Mouse (Mus musculus) midbrain, postnatal 0 days (tissue): ENCODE results near the gene Cga. TPM values are rescaled to one million over a fixed set of nuclear protein-coding genes. Genes with fewer than 3 reads are reported as not detected.

Experiments used
- ATAC-seq: fragments of 200-750 bp; cut with Nextera tagmentation; 2 replicates; pipeline ENCODE4 v1.8.0; 2017; ENCODE audit warnings: moderate number of reproducible peaks, mild to moderate bottlenecking, moderate TSS enrichment, moderate library complexity; ENCODE audit not compliant: low FRiP score
- DNase-seq: peaks from one replicate; pipeline ENCODE4 v3.0.0-alpha.2; 2015; ENCODE audit warnings: low spot score
- H3K27ac ChIP-seq: fragments of 300-500 bp; sonication (generic); 2 replicates; pipeline ENCODE4 v1.5.1; 2014; ENCODE audit warnings: low read depth, mild to moderate bottlenecking, low read length, mixed read lengths
- H3K27me3 ChIP-seq: fragments of 300-500 bp; sonication (generic); 2 replicates; pipeline ENCODE4 v1.6.1; 2014; ENCODE audit warnings: low read length, control low read depth, mixed read lengths; ENCODE audit not compliant: insufficient read depth
- H3K36me3 ChIP-seq: fragments of 300-500 bp; sonication (generic); 2 replicates; pipeline ENCODE4 v1.6.1; 2014; ENCODE audit warnings: low read length, control low read depth, mixed read lengths; ENCODE audit not compliant: insufficient read depth
- H3K4me1 ChIP-seq: fragments of 300-500 bp; sonication (generic); 2 replicates; pipeline ENCODE4 v1.6.1; 2014; ENCODE audit warnings: mild to moderate bottlenecking, control low read depth, antibody characterized with exemption, low read length, mixed read lengths; ENCODE audit not compliant: insufficient read depth
- H3K4me2 ChIP-seq: fragments of 300-500 bp; sonication (generic); 2 replicates; pipeline ENCODE4 v1.6.1; 2014; ENCODE audit warnings: low read depth, mild to moderate bottlenecking, low read length, mixed read lengths; ENCODE audit not compliant: poor library complexity, severe bottlenecking
- H3K4me3 ChIP-seq: fragments of 300-500 bp; sonication (generic); 2 replicates; pipeline ENCODE4 v1.5.1; 2014; ENCODE audit warnings: low read depth, mild to moderate bottlenecking, low read length, moderate library complexity
- H3K9ac ChIP-seq: fragments of 300-500 bp; sonication (generic); replicated peaks from 2 replicates; pipeline ENCODE4 v1.6.1; 2014; ENCODE audit warnings: mild to moderate bottlenecking, low read length, moderate library complexity, mixed read lengths; ENCODE audit not compliant: poor library complexity, severe bottlenecking
- H3K9me3 ChIP-seq: fragments of 300-500 bp; sonication (generic); 2 replicates; pipeline ENCODE4 v1.6.1; 2016; ENCODE audit warnings: low read length, control low read depth
- CTCF ChIP-seq: IDR thresholded peaks from 2 replicates; pipeline ENCODE4 v1.5.1; 2016; ENCODE audit warnings: antibody characterized with exemption, mild to moderate bottlenecking
- WGBS: fragments of 180-500 bp; shearing (Covaris S2); extraction: QIAGEN DNeasy Blood & Tissue Kit; methylation state at CpG from one replicate; pipeline ENCODE4 v1.1.7; 2014; 5-methylcytosine and 5-hydroxymethylcytosine counted together
- polyA plus RNA-seq: library from polyadenylated mRNA; unstranded; fragments of >200 nt; fragmentation: Nextera tagmentation; extraction: Ambion mirVana; gene quantifications from 2 replicates; pipeline ENCODE4 v1.2.1, GENCODE M21; 2015
- total RNA-seq: library from RNA; depleted of rRNA; stranded (reverse); fragments of >200 nt; gene quantifications from 2 replicates; pipeline ENCODE4 v1.2.3, GENCODE M21; 2014; rRNA removed

Cga gene
- total RNA-seq (not detected in 2 replicates), polyA plus RNA-seq (0.26 TPM in 1 of 2 replicates, not detected in the other)

DNA sequence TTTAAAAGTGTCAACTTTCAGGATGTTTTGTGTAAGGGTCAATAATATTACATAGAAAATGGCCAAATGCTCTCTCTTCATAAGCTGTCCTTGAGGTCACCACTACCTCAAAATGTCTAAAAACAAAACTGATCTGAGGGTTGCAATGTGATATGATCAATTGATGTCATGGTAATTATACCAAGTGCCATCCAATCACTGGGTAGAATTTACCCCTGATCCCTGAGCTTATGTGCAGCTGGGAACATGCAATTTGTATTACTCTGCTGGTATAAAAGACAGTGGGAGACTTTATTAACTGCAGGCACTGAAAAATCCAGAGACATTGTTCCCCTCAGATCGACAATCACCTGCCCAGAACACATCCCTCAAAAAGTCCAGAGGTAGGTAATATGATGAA lies at the start of gene Cga:
Cga (plus strand) TSS at position 301 of the 400 bp plus-strand sequence.
- TF ChIP-seq CTCF = no peak
- 63% methylated on average over 1 of the region's 1 CpGs for WGBS
- H3K36me3 ChIP-seq = no peaks in the 10 kb centered on the region
- no peaks in the 10 kb centered on the region for H3K4me1 ChIP-seq
- no peak within 1 kb of the TSS for H3K27ac ChIP-seq
- H3K27me3 ChIP-seq = peaks cover 5% of the 10 kb centered on the region; the same call in 1 of the 2 replicates
- DNase-seq (no peak), ATAC-seq (no peak)
- H3K4me2 ChIP-seq = no peak within 1 kb of the TSS
- no peaks in the 10 kb centered on the region for H3K9me3 ChIP-seq
- no peak within 1 kb of the TSS for H3K4me3 ChIP-seq
- H3K9ac ChIP-seq = no peak within 1 kb of the TSS

DNA sequence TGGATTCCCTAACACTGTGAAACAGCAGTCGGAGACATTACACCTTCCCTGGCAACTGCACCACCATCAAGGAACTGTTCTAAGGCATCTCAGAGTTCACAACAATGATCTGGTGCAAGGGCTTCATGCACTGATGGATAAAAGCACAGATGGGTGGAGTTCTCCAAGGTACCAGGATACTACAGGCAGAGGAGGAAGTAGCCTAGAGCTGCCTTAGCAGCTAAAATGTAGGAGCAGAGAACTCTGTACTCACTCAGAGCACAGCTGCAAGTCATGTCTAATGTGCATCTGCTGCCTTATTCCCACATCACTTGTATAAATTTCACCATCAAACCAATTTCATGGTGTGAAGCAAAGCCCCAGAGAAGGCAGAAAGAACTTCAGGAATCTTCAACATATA lies 49.7 kb upstream of the Cga start:
- WGBS = 94% methylated on average over 1 of the region's 1 CpGs
- no peak for DNase-seq

DNA sequence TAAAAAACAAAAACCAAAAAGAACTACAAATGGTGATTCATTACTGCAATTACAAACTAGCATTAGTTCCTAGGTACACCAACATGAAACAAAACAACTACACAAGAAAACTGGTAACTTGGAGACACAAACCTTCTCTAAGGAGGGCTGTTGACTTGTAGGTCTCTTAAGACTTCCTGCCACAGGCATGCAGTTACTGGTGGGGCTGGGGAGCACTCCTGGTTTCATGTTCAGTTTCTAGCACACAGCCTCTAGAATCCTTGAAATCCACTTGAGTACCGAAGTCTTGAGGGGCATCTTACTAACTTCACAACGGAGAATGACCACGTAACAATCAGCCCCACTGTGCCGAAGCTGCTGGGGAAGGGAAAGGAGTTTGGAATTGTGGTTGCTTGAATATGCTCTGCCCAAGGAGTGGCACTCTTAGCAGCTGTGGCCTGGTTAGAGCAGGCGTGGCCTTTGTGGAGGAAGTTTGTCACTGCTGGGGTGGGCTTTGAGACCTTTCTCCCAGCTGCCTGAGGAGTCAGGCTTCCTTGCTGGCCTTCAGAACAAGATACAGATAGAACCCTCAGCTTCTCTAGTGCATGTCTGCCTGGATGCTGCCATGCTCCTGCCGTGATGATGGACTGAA lies 45.8 kb upstream of the Cga start:
- H3K36me3 ChIP-seq = no peaks in the 10 kb centered on the region
- no peak overlapping the region for H3K4me2 ChIP-seq
- no peaks in the 10 kb centered on the region for H3K27me3 ChIP-seq
- no peaks in the 10 kb centered on the region for H3K4me1 ChIP-seq
- no peak overlapping the region for H3K27ac ChIP-seq
- no peak for ATAC-seq
- DNase-seq = no peak
- no peaks in the 10 kb centered on the region for H3K9me3 ChIP-seq
- no peak overlapping the region for H3K9ac ChIP-seq
- H3K4me3 ChIP-seq = no peak overlapping the region
- 92% methylated on average over 6 of the region's 6 CpGs for WGBS
- TF ChIP-seq CTCF = no peak

More for the DNA sequence above, 49.7 kb upstream of the Cga start:
- Histone ChIP-seq H3K9ac (no peak overlapping the region), H3K4me3 (no peak overlapping the region), H3K27me3 (no peaks in the 10 kb centered on the region), H3K36me3 (0 out of 2 replicates have a peak, but pooled peaks cover under 1% of the 10 kb centered on the region), H3K9me3 (no peaks in the 10 kb centered on the region), H3K4me1 (no peaks in the 10 kb centered on the region), H3K27ac (no peak overlapping the region), H3K4me2 (no peak overlapping the region)
- ATAC-seq = no peak
- TF ChIP-seq CTCF = no peak

DNA sequence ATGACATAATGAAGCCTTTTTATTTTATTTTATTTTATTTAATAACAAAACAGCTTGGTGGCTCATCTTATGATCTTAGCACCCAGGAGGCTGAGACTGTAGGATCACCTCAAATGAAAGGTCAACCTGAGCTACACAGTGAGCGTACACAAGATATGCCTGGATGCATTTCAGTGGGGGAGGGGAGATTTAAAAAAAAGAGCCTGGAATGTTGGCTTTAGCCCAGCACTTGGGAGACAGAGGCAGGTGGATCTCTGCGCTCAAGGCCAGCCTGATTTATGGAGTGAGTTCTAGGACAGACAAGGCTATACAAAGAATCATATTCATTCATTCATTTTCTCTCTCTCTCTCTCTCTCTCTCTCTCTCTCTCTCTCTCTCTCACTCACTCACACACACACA lies 43.4 kb upstream of the Cga start:
- Histone ChIP-seq H3K9ac (no peak overlapping the region), H3K27ac (no peak overlapping the region), H3K4me1 (no peaks in the 10 kb centered on the region), H3K4me3 (no peak overlapping the region), H3K27me3 (no peaks in the 10 kb centered on the region), H3K36me3 (no peaks in the 10 kb centered on the region), H3K4me2 (no peak overlapping the region), H3K9me3 (no peaks in the 10 kb centered on the region)
- ATAC-seq (no peak), DNase-seq (no peak)
- WGBS = 98% methylated on average over 2 of the region's 2 CpGs
- no peak for TF ChIP-seq CTCF

DNA sequence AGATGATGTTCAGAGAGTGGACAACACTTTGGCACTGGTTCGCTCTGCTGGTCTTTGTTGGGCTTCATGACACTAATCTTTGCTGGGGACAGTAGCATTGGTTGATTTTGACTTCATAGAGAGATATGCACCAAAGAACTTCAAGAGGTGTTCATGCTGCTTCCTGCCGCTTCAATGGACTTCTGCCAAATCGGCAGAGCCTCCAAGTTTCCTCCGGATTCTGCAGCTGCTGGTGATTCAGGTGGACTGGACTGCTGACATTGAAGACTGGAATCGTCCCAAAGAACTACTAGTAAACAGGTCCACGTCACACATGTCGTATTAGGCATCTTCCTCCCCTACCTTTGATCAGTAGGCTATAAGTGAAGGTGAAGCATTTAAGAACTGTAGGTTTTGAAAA lies 41.5 kb upstream of the Cga start:
- Histone ChIP-seq H3K9me3 (no peaks in the 10 kb centered on the region), H3K27ac (no peak overlapping the region), H3K27me3 (no peaks in the 10 kb centered on the region), H3K36me3 (no peaks in the 10 kb centered on the region), H3K4me1 (no peaks in the 10 kb centered on the region), H3K9ac (no peak overlapping the region), H3K4me3 (no peak overlapping the region), H3K4me2 (no peak overlapping the region)
- DNase-seq (no peak), ATAC-seq (no peak)
- no peak for TF ChIP-seq CTCF
- WGBS = 93% methylated on average over 7 of the region's 7 CpGs

DNA sequence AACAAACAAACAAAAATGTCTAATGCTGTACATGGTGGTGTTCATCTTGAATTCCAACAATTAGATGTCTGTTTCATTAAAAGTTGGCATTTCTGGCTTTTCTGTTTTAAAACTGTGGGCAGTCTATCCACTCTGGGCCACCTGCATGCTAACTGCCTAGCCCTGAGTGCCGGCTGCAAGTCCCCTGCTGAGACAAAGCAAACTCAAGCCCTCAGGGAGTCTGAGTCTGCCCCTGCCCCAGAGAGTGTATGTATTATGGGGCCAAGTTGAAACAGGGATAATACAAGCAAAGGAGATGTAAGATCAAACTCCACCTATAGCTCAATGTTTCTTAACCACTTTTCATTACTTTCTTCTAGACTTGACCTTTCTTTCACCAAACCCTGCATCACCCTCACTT lies 37.6 kb upstream of the Cga start:
- no peak for TF ChIP-seq CTCF
- no peak overlapping the region for H3K4me2 ChIP-seq
- 10% methylated on average over 1 of the region's 1 CpGs for WGBS
- no peaks in the 10 kb centered on the region for H3K9me3 ChIP-seq
- H3K27ac ChIP-seq = no peak overlapping the region
- H3K9ac ChIP-seq = no peak overlapping the region
- no peak overlapping the region for H3K4me3 ChIP-seq
- DNase-seq (no peak), ATAC-seq (no peak)
- no peaks in the 10 kb centered on the region for H3K27me3 ChIP-seq
- H3K4me1 ChIP-seq = no peaks in the 10 kb centered on the region
- no peaks in the 10 kb centered on the region for H3K36me3 ChIP-seq
